Mouse (Mus musculus) limb, embryonic 12.5 days (tissue): ENCODE data around the gene Ptpro. TPM values are rescaled to one million over a fixed set of nuclear protein-coding genes. Genes with fewer than 3 reads are reported as not detected.

Experiments used
- ATAC-seq: fragments of 200-750 bp; cut with Nextera tagmentation; 2 replicates; pipeline ENCODE4 v1.8.0; 2017; ENCODE audit warnings: low read depth, moderate TSS enrichment; ENCODE audit not compliant: insufficient number of reproducible peaks, insufficient read depth, low FRiP score, low TSS enrichment
- H3K27ac ChIP-seq: fragments of 300-500 bp; sonication (generic); 2 replicates; pipeline ENCODE4 v1.5.1; 2016; ENCODE audit warnings: mild to moderate bottlenecking, moderate library complexity
- H3K27me3 ChIP-seq: fragments of 300-500 bp; sonication (generic); 2 replicates; pipeline ENCODE4 v1.6.1; 2016; ENCODE audit warnings: mild to moderate bottlenecking, moderate library complexity
- H3K36me3 ChIP-seq: fragments of 300-500 bp; sonication (generic); 2 replicates; pipeline ENCODE4 v1.6.1; 2016; ENCODE audit warnings: mild to moderate bottlenecking, moderate library complexity
- H3K4me1 ChIP-seq: fragments of 300-500 bp; sonication (generic); replicated peaks from 2 replicates; pipeline ENCODE4 v1.6.1; 2016
- H3K4me2 ChIP-seq: fragments of 300-500 bp; sonication (generic); 2 replicates; pipeline ENCODE4 v1.6.1; 2016; ENCODE audit warnings: mild to moderate bottlenecking, moderate library complexity
- H3K4me3 ChIP-seq: fragments of 300-500 bp; sonication (generic); replicated peaks from 2 replicates; pipeline ENCODE4 v1.5.1; 2016; ENCODE audit warnings: mild to moderate bottlenecking
- H3K9ac ChIP-seq: fragments of 300-500 bp; sonication (generic); replicated peaks from 2 replicates; pipeline ENCODE4 v1.6.1; 2016; ENCODE audit warnings: mild to moderate bottlenecking, moderate library complexity
- H3K9me3 ChIP-seq: fragments of 300-500 bp; sonication (generic); 2 replicates; pipeline ENCODE4 v1.6.1; 2016; ENCODE audit warnings: mild to moderate bottlenecking, moderate library complexity
- WGBS: fragments of 180-500 bp; shearing (Covaris S2); methylation state at CpG from one replicate; pipeline ENCODE4 v1.1.7; 2016; 5-methylcytosine and 5-hydroxymethylcytosine counted together
- polyA plus RNA-seq: library from polyadenylated mRNA; unstranded; fragments of >200 nt; fragmentation: Nextera tagmentation; extraction: Ambion mirVana; gene quantifications from 2 replicates; pipeline ENCODE4 v1.2.1, GENCODE M21; 2016

Ptpro gene
- polyA plus RNA-seq, 1 experiment from 2014 or later, result 0.38 TPM

- Histone ChIP-seq H3K4me2 (no peak overlapping the region), H3K36me3 (no peaks in the 10 kb centered on the region), H3K27me3 (no peaks in the 10 kb centered on the region), H3K4me1 (peaks cover 6% of the 10 kb centered on the region; the same call in 1 of the 2 replicates), H3K9ac (no peak overlapping the region), H3K9me3 (peaks cover 3% of the 10 kb centered on the region; the same call in 1 of the 2 replicates), H3K4me3 (no peak overlapping the region), H3K27ac (no peak overlapping the region)
- WGBS, result 87% methylated on average over 4 of the region's 4 CpGs
- no peak for ATAC-seq
Observed at GRCm38 (mm10) chr6:137386344-137386743, 134.2 kb downstream of the Ptpro start.

DNA sequence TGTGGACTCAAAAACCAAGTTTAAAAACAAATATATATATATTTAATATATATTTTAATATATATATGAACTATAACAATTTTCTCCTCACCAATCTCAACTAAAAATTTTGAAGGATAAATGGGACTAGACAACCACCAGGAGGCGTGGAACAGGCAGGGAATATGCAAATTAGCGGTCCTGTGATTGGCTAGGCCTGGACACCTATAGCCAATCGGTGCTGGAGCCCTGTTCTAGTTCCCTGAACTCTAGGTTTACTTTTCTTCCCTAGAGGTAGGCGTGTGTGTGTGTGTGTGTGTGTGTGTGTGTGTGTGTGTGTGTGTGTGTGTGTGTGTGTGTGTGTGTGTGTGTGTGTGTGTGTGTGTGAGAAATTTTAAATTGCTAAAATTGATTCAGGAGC lies 134.8 kb downstream of the Ptpro start:
- no peak for ATAC-seq
- H3K4me2 ChIP-seq, result no peak overlapping the region
- H3K4me1 ChIP-seq, result peaks cover 6% of the 10 kb centered on the region; the same call in 1 of the 2 replicates
- H3K9me3 ChIP-seq, result peaks cover 3% of the 10 kb centered on the region; the same call in 1 of the 2 replicates
- no peak overlapping the region for H3K9ac ChIP-seq
- no peaks in the 10 kb centered on the region for H3K27me3 ChIP-seq
- H3K4me3 ChIP-seq, result no peak overlapping the region
- 58% methylated on average over 4 of the region's 4 CpGs for WGBS
- H3K36me3 ChIP-seq, result no peaks in the 10 kb centered on the region
- no peak overlapping the region for H3K27ac ChIP-seq

GRCm38 (mm10) chr6:137395075-137395474 lies 143.0 kb downstream of the Ptpro start:
- Histone ChIP-seq H3K9me3 (no peaks in the 10 kb centered on the region), H3K4me2 (no peak overlapping the region), H3K9ac (no peak overlapping the region), H3K4me3 (no peak overlapping the region), H3K27ac (no peak overlapping the region), H3K4me1 (no peaks in the 10 kb centered on the region), H3K27me3 (no peaks in the 10 kb centered on the region), H3K36me3 (no peaks in the 10 kb centered on the region)
- no peak for ATAC-seq
- 67% methylated on average over 7 of the region's 7 CpGs for WGBS

DNA sequence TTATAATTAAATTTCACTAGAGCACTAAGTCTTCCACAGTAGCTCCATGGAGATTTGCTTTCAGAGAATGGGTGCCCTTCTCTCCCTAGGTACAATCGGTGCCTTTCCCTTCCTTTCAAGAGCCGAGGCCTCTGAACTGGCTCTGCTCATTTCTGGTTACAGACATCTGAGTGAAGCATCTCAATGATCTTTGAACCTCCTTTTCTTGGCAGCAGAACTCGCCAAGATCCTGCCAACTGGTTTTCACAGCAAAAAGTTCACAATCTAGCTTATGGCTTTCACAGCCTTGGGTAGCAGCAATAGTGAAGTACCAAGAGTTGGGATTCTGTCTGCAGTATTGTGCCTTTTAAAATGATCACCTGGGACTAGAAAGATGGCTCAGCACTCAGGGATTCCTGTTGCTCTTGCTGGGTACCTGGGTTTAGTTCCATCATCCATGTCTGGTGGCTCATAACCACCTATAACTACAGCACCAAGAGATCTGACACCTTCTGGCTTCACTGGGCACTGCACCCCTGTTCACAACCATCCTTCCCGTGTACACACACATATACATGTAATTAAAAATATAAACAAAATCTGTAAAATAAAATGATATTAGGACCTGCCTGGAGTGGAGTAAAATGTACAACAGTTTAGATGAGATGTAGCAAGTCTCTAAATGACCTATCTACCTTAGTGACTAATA lies 144.1 kb downstream of the Ptpro start:
- 82% methylated on average over 4 of the region's 4 CpGs for WGBS
- Histone ChIP-seq H3K4me1 (no peaks in the 10 kb centered on the region), H3K4me2 (no peak overlapping the region), H3K27ac (no peak overlapping the region), H3K9ac (no peak overlapping the region), H3K27me3 (no peaks in the 10 kb centered on the region), H3K36me3 (no peaks in the 10 kb centered on the region), H3K9me3 (no peaks in the 10 kb centered on the region), H3K4me3 (no peak overlapping the region)
- ATAC-seq, result no peak

DNA sequence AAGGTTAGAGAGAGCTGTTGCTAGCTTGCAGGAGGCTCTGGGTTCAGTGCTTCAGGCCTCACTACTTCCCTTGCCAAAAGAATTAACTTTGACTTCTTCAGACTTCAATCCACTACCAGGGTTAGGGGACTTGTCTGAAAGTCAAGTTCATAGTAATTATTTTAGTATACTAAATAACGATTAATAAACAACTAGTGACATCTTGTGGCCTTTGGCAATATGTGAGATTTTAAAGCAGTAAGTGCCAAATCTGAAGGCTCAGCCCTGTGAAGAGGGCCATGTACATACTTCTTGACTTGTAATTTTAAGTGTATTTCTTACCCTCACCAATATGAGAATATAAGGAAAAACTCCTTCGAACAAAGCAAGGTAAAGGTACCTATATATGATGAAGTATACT lies 145.2 kb downstream of the Ptpro start:
- H3K9me3 ChIP-seq, result no peaks in the 10 kb centered on the region
- no peaks in the 10 kb centered on the region for H3K4me1 ChIP-seq
- H3K4me3 ChIP-seq, result no peak overlapping the region
- H3K27me3 ChIP-seq, result no peaks in the 10 kb centered on the region
- H3K4me2 ChIP-seq, result no peak overlapping the region
- H3K9ac ChIP-seq, result no peak overlapping the region
- 84% methylated on average over 2 of the region's 2 CpGs for WGBS
- no peak overlapping the region for H3K27ac ChIP-seq
- ATAC-seq, result no peak
- H3K36me3 ChIP-seq, result no peaks in the 10 kb centered on the region

GRCm38 (mm10) chr6:137404196-137404595 lies 152.1 kb downstream of the Ptpro start:
- Histone ChIP-seq H3K4me1 (no peaks in the 10 kb centered on the region), H3K27me3 (no peaks in the 10 kb centered on the region), H3K27ac (no peak overlapping the region), H3K9ac (no peak overlapping the region), H3K4me3 (no peak overlapping the region), H3K4me2 (no peak overlapping the region), H3K36me3 (no peaks in the 10 kb centered on the region), H3K9me3 (no peaks in the 10 kb centered on the region)
- ATAC-seq, result no peak
- 81% methylated on average over 4 of the region's 4 CpGs for WGBS

- Histone ChIP-seq H3K4me2 (no peak overlapping the region), H3K36me3 (no peaks in the 10 kb centered on the region), H3K4me1 (no peaks in the 10 kb centered on the region), H3K27me3 (no peaks in the 10 kb centered on the region), H3K9me3 (no peaks in the 10 kb centered on the region), H3K4me3 (no peak overlapping the region), H3K27ac (no peak overlapping the region), H3K9ac (no peak overlapping the region)
- no peak for ATAC-seq
- 89% methylated on average over 2 of the region's 2 CpGs for WGBS
Observed at GRCm38 (mm10) chr6:137405690-137406089, 153.6 kb downstream of the Ptpro start.

DNA sequence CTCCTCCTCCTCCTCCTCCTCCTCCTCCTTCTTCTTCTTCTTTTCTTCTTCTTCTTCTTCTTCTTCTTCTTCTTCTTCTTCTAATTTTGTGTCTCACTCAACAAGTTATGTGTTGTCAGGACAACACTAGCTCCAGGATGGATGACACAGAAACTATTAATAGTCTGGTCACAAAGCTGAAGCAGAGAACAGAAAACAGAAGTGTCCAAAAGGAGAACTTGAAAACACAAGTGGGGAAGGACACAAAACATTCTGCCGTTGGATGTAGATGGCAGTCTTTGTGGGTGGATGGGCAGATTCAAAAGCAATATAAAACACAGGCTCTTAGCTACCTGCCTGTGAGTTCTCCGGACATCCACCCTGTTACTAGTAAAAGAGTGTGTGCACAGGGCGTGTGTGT lies 158.4 kb downstream of the Ptpro start:
- ATAC-seq, result no peak
- Histone ChIP-seq H3K9ac (no peak overlapping the region), H3K27me3 (no peaks in the 10 kb centered on the region), H3K9me3 (no peaks in the 10 kb centered on the region), H3K4me3 (no peak overlapping the region), H3K36me3 (no peaks in the 10 kb centered on the region), H3K4me1 (no peaks in the 10 kb centered on the region), H3K4me2 (no peak overlapping the region), H3K27ac (no peak overlapping the region)
- 71% methylated on average over 3 of the region's 3 CpGs for WGBS

DNA sequence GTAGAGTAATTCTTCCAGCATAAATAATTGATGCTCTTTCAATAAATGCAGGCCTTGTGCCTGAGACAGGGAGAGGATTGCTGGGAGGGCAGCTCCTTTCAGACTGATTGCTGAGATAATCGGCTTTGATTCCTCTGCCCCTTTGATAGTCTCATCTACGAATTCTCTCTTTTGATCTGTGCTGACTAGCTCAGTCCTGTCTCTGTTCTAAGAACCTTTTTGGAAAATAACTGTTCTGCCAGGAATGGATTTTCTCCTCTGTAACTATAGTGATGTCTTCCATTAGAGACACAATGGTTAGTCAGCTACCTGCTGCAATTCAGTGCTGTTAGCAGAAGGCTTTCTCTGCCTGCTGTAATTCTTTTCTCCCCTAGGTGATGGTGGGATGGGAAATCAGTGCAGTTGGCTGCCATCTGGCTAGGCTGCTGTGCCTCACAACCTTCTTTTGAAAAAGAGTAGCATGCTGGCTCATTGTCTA lies 159.8 kb downstream of the Ptpro start:
- Histone ChIP-seq H3K36me3 (no peaks in the 10 kb centered on the region), H3K4me2 (no peak overlapping the region), H3K9me3 (no peaks in the 10 kb centered on the region), H3K27me3 (no peaks in the 10 kb centered on the region), H3K27ac (no peak overlapping the region), H3K9ac (no peak overlapping the region), H3K4me3 (no peak overlapping the region), H3K4me1 (peaks cover 5% of the 10 kb centered on the region; the same call in 1 of the 2 replicates)
- WGBS, result 39% methylated on average over 2 of the region's 2 CpGs
- ATAC-seq, result no peak

GRCm38 (mm10) chr6:137413045-137413444 lies 160.9 kb downstream of the Ptpro start:
- no peaks in the 10 kb centered on the region for H3K9me3 ChIP-seq
- H3K36me3 ChIP-seq, result no peaks in the 10 kb centered on the region
- no peak overlapping the region for H3K4me3 ChIP-seq
- ATAC-seq, result no peak
- H3K4me2 ChIP-seq, result no peak overlapping the region
- H3K27me3 ChIP-seq, result no peaks in the 10 kb centered on the region
- no peak overlapping the region for H3K9ac ChIP-seq
- no peak overlapping the region for H3K27ac ChIP-seq
- WGBS, result 81% methylated on average over 2 of the region's 2 CpGs
- H3K4me1 ChIP-seq, result peaks cover 5% of the 10 kb centered on the region; the same call in 1 of the 2 replicates

DNA sequence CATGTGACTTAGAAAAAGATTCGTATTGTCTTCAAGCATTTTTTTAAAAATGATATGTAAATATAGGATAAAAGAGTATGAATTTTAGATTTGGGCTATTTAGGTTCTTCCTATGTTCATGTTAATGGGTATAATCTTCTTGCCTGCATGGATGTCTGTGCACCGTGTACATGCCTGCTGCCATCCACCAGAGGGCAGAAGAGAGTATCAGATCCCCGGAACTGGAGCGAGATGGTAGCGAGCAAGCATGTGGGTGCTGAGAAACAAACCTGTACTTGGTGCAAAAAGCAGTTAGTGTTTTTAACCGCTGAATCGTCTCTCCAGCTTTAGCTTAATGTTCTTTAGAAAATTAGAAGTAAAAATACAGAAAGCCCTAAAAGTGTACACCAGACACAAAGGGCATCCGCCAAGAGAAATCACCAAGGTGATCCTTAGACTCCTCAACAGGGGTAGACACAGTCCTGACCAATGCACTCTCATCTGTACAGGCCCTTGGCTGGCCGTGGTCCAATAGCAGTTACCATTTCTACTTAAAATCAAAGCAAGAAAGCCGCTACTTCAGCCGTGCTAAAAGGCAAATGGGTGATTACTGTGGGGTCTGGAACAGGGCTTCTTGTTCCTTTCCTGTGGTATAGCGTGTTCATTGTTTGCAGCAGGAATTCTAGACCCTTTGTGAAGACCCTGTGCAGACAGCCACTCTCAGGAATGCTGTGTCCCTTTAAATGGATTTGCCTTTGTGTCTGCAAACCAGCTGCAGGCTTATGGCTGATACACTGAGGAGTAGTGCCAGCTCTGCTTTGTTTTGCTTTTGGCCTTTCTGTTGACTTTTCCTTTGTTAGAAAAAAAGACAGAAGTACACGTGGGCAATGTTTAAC lies 162.6 kb downstream of the Ptpro start:
- 0 out of 2 replicates have a peak, but pooled peaks have one; percentile 26 for ATAC-seq
- no peak overlapping the region for H3K9ac ChIP-seq
- H3K36me3 ChIP-seq, result no peaks in the 10 kb centered on the region
- no peak overlapping the region for H3K4me2 ChIP-seq
- peaks cover 5% of the 10 kb centered on the region; the same call in 1 of the 2 replicates for H3K4me1 ChIP-seq
- no peaks in the 10 kb centered on the region for H3K9me3 ChIP-seq
- 61% methylated on average over 13 of the region's 13 CpGs for WGBS
- no peak overlapping the region for H3K27ac ChIP-seq
- no peaks in the 10 kb centered on the region for H3K27me3 ChIP-seq
- H3K4me3 ChIP-seq, result no peak overlapping the region
